Mouse (Mus musculus) bone marrow macrophage, adult 2 months (primary cell): ENCODE data around the gene Btn1a1.

Experiments
- CTCF ChIP-seq: IDR thresholded peaks from 2 replicates; pipeline ENCODE4 v1.5.1; 2012; ENCODE audit warnings: low read depth, mild to moderate bottlenecking, low read length, moderate library complexity
- POLR2A ChIP-seq: IDR thresholded peaks from 2 replicates; pipeline ENCODE4 v1.6.1; 2012; ENCODE audit warnings: mild to moderate bottlenecking, low read depth, low read length, borderline replicate concordance

- no peak for TF ChIP-seq POLR2A
- TF ChIP-seq CTCF, result no peak
These were observed 3.6 kb downstream of the Btn1a1 start for GRCm38 (mm10) chr13:23462063-23462462.
